ENCODE assay signal across 8 mouse cellular contexts in the genomic region with DNA sequence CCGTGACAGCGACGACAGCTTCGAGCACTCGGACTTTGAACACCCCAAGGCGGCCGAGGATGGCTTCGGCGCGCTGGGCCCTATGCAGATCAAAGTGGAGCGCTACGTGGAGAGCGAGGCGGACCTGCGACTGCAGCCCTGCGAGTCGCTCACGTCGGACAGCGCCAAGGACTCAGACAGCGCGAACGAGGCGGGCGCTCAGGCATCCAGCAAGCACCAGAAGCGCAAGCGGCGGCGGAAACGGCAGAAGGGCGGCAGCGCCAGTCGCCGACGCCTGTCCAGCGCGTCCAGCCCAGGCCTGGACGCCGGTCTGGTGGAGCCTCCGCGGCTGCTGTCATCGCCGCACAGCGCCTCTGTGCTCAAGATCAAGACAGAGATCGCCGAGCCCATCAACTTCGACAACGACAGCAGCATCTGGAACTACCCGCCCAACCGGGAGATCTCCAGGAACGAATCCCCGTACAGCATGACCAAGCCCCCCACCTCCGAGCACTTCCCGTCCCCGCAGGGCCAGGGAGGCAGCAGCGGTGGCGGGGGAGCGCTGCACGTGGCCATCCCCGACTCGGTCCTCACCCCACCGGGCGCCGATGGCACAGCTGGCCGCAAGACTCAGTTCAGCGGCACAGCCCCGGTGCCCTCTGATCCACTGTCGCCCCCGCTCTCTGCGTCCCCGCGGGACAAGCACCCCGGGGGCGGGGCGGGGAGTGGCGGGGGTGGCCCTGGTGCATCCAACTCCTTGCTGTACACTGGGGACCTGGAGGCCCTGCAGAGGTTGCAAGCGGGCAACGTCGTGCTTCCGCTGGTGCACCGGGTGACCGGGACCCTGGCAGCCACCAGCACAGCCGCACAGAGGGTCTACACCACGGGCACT.
A peak's percentile ranks its signal among the peaks of the same experiment; 100 is the strongest.
DNase-seq lines count a peak whose midpoint lies in the region; ATAC-seq and TF ChIP-seq lines count a peak whose summit lies in the region.

No protein-coding gene starts in this region.

- DNase-seq in gastrocnemius, postnatal 10 days: peak; percentile 53
- no peak for DNase-seq in gastrocnemius, adult 8-10 months (ENCODE audit: low spot score in 2 of 2)
- peak; percentile 76 for DNase-seq in embryo, embryonic 10.5 days (ENCODE audit: low spot score)
- no peak for DNase-seq in layer of hippocampus, adult 11-12 months (ENCODE audit: low spot score)

- peak overlapping the region; percentile 37 to 46 for H3K4me3 ChIP-seq in heart, embryonic 14.5 days (ENCODE audit: control insufficient read depth in 1 of 2, insufficient read depth in 1 of 2, low read depth in 1 of 2, low read length in 2 of 2)
- H3K4me3 ChIP-seq in kidney, embryonic 14.5 days (ENCODE audit: low read length): peak overlapping the region; percentile 37
- H3K4me3 ChIP-seq in testis, adult 2 months (ENCODE audit: control insufficient read depth, low read depth, low read length): peak overlapping the region; percentile 77

- H3K4me2 ChIP-seq in heart, embryonic 14.5 days (ENCODE audit: low read length): peak overlapping the region; percentile 93
- peak overlapping the region; percentile 67 for H3K4me2 ChIP-seq in kidney, embryonic 14.5 days (replicated peaks; ENCODE audit: low read depth, low read length)

- 0 out of 2 replicates have a peak, but pooled peaks have one; percentile 10 for TF ChIP-seq POLR2A in testis, adult 2 months (IDR thresholded peaks at IDR 0.05; ENCODE audit: control insufficient read depth, low read depth, low read length)

- no peak overlapping the region for H3K27ac ChIP-seq in heart, embryonic 14.5 days (replicated peaks in 1 of 2; ENCODE audit: control insufficient read depth in 1 of 2, insufficient read depth in 1 of 2, low read depth in 2 of 2, low read length in 2 of 2)
- H3K27ac ChIP-seq in kidney, embryonic 14.5 days (ENCODE audit: low read depth, low read length): no peak overlapping the region
- H3K27ac ChIP-seq in testis, adult 2 months (ENCODE audit: control insufficient read depth, insufficient read depth, low read depth, low read length): no peak overlapping the region

- TF ChIP-seq CTCF in testis, adult 2 months (IDR thresholded peaks at IDR 0.05; ENCODE audit: control insufficient read depth, insufficient read depth, insufficient replicate concordance, low read depth, low read length): no peak

- WGBS in heart, embryonic 14.5 days: 4% methylated on average over 84 of the region's 84 CpGs
- 6% methylated on average over 84 of the region's 84 CpGs for WGBS in kidney, embryonic 14.5 days

- H3K9ac ChIP-seq in heart, embryonic 14.5 days (ENCODE audit: low read length): peak overlapping the region; percentile 54
- H3K9ac ChIP-seq in kidney, embryonic 14.5 days (ENCODE audit: low read depth, low read length): 0 out of 2 replicates have a peak overlapping the region, but pooled peaks have one; percentile 23

- peaks cover 2 to 9% of the 10 kb centered on the region in 2 experiments; a peak in 3 of 4 replicates for H3K4me1 ChIP-seq in heart, embryonic 14.5 days (ENCODE audit: control insufficient read depth in 2 of 2, insufficient read depth in 2 of 2, low read length in 2 of 2)
- peaks cover 7% of the 10 kb centered on the region; the same call in 1 of the 2 replicates for H3K4me1 ChIP-seq in kidney, embryonic 14.5 days (ENCODE audit: control insufficient read depth, insufficient read depth, low read length)
- H3K4me1 ChIP-seq in testis, adult 2 months (ENCODE audit: control insufficient read depth, insufficient read depth, low read length): peaks cover 7% of the 10 kb centered on the region

- H3K36me3 ChIP-seq in heart, embryonic 14.5 days (ENCODE audit: control insufficient read depth, insufficient read depth, low read length): no peaks in the 10 kb centered on the region
- no peaks in the 10 kb centered on the region for H3K36me3 ChIP-seq in kidney, embryonic 14.5 days (ENCODE audit: control insufficient read depth, insufficient read depth, low read length)
- H3K36me3 ChIP-seq in testis, adult 2 months (ENCODE audit: control insufficient read depth, insufficient read depth, low read length): no peaks in the 10 kb centered on the region

- no peaks in the 10 kb centered on the region for H3K9me3 ChIP-seq in heart, embryonic 14.5 days (ENCODE audit: control insufficient read depth, low read length)
- no peaks in the 10 kb centered on the region for H3K9me3 ChIP-seq in kidney, embryonic 14.5 days (ENCODE audit: control insufficient read depth, low read length)

- peaks cover 23% of the 10 kb centered on the region for H3K27me3 ChIP-seq in heart, embryonic 14.5 days (ENCODE audit: control insufficient read depth, insufficient read depth, low read length)
- H3K27me3 ChIP-seq in kidney, embryonic 14.5 days (ENCODE audit: control insufficient read depth, insufficient read depth, low read length): peaks cover 44% of the 10 kb centered on the region
- H3K27me3 ChIP-seq in testis, adult 2 months (ENCODE audit: control insufficient read depth, insufficient read depth, low read length): no peaks in the 10 kb centered on the region

- peak; percentile 47 for ATAC-seq in heart, embryonic 14.5 days (ENCODE audit: insufficient number of reproducible peaks, insufficient read depth, low FRiP score, low read depth)
- ATAC-seq in kidney, embryonic 14.5 days (ENCODE audit: low FRiP score, low TSS enrichment): peak; percentile 79
- ATAC-seq in megakaryocyte progenitor cell, adult 5-6 weeks (replicated peaks; ENCODE audit: poor library complexity): peak; percentile 52

Comparison
In these comparisons a context has a peak if more than half of its experiments do, and no peak if none do; other contexts are left out.
1. DNase-seq: peak in gastrocnemius, postnatal 10 days (single experiment) and embryo, embryonic 10.5 days (single experiment); none in gastrocnemius, adult 8-10 months (0 of 2) and layer of hippocampus, adult 11-12 months (single experiment).
2. Peak in every context shown above with its lines, with median percentiles within 50 percentile points of each other: ATAC-seq and H3K4me3 ChIP-seq.